Mouse (Mus musculus): Measurements from ENCODE around the gene Gna11.

- TF ChIP-seq CTCF (IDR thresholded peaks at IDR 0.05; ENCODE audit: control insufficient read depth, insufficient read depth, insufficient replicate concordance, low read depth, low read length): no peak
- no peak for TF ChIP-seq POLR2A (IDR thresholded peaks at IDR 0.05; ENCODE audit: control insufficient read depth, low read depth, low read length)
Observed at GRCm38 (mm10) chr10:81541363-81541762, 3.6 kb downstream of the Gna11 start.
